ENCODE assay signal across 8 mouse cellular contexts in the genomic region with DNA sequence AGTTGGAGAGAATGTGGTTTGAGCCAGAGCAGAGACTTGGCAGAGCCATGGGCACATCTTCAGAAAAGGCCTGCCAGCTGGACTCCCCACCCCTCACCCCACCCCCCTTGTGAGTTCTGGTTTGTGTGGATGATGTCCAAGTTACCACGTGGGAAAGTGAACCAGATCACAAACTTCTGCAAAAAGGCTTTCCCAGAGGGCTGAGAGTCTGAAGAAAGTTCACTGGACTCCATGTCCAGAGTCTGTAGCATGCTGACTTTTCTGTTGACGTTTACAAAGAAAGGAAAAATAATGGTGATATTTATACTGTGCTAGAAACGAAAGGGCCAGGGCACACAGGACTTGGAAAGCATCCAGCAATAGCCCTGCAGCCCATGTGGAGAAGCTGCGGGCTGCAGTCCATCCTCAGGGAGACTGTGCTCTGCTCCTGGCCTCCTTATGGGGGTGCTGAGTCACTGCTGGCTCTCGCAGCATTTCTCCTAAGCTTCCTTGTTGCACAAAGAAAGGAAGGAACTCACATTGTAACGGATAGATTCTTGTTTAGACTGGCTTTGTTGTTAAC. TPM values are rescaled to one million over a fixed set of nuclear protein-coding genes. Genes with fewer than 3 reads are reported as not detected.
DNase-seq lines count a peak whose midpoint lies in the region; ATAC-seq and TF ChIP-seq lines count a peak whose summit lies in the region.

No protein-coding gene starts in this region.

- TF ChIP-seq CTCF in stomach, postnatal 0 days (IDR thresholded peaks at IDR 0.05; ENCODE audit: low read depth), result peak; percentile 47

- no peak overlapping the region for H3K9ac ChIP-seq in midbrain, embryonic 13.5 days (replicated peaks)
- H3K9ac ChIP-seq in lung, embryonic 16.5 days (ENCODE audit: low read length), result no peak overlapping the region
- no peak overlapping the region for H3K9ac ChIP-seq in stomach, postnatal 0 days (ENCODE audit: low read length)

- H3K4me3 ChIP-seq in midbrain, embryonic 13.5 days (replicated peaks), result no peak overlapping the region
- H3K4me3 ChIP-seq in midbrain, embryonic 10.5 days, result no peak overlapping the region
- no peak overlapping the region for H3K4me3 ChIP-seq in brown adipose tissue, adult 24 weeks (ENCODE audit: insufficient read depth, low read depth, low read length)
- H3K4me3 ChIP-seq in lung, embryonic 16.5 days (ENCODE audit: low read length), result no peak overlapping the region
- no peak overlapping the region for H3K4me3 ChIP-seq in stomach, postnatal 0 days (ENCODE audit: low read depth, low read length)

- 71% methylated on average over 6 of the region's 6 CpGs for WGBS in midbrain, embryonic 13.5 days
- WGBS in midbrain, embryonic 10.5 days, result 72% methylated on average over 6 of the region's 6 CpGs
- WGBS in lung, embryonic 16.5 days, result 31% methylated on average over 6 of the region's 6 CpGs
- 19% methylated on average over 6 of the region's 6 CpGs for WGBS in stomach, postnatal 0 days

- no peaks in the 10 kb centered on the region for H3K27me3 ChIP-seq in midbrain, embryonic 13.5 days
- H3K27me3 ChIP-seq in midbrain, embryonic 10.5 days (ENCODE audit: low read depth, poor library complexity, severe bottlenecking), result no peaks in the 10 kb centered on the region
- H3K27me3 ChIP-seq in lung, embryonic 16.5 days (ENCODE audit: control insufficient read depth, insufficient read depth, low read depth, low read length), result no peaks in the 10 kb centered on the region
- no peaks in the 10 kb centered on the region for H3K27me3 ChIP-seq in stomach, postnatal 0 days (ENCODE audit: control insufficient read depth, insufficient read depth, low read length)

- no peak for DNase-seq in midbrain, embryonic 10.5 days (ENCODE audit: low spot score)
- DNase-seq in heart, adult 18-20 months, result peak; percentile 62 to 72
- peak; percentile 30 to 47 for DNase-seq in kidney, adult 8-10 months
- peak; percentile 39 for DNase-seq in stomach, postnatal 0 days (ENCODE audit: low spot score)
- DNase-seq in thymus, postnatal 4 days, result no peak

- H3K27ac ChIP-seq in midbrain, embryonic 13.5 days, result 0 out of 2 replicates have a peak overlapping the region, but pooled peaks have one; percentile 14
- H3K27ac ChIP-seq in midbrain, embryonic 10.5 days (replicated peaks), result no peak overlapping the region
- 0 out of 2 replicates have a peak overlapping the region, but pooled peaks have one; percentile 31 for H3K27ac ChIP-seq in brown adipose tissue, adult 24 weeks (replicated peaks; ENCODE audit: low read depth, low read length)
- peak overlapping the region; percentile 45; the same call in 1 of the 2 replicates for H3K27ac ChIP-seq in lung, embryonic 16.5 days (ENCODE audit: low read length)
- 0 out of 2 replicates have a peak overlapping the region, but pooled peaks have one; percentile 26 for H3K27ac ChIP-seq in stomach, postnatal 0 days (replicated peaks)

- H3K9me3 ChIP-seq in midbrain, embryonic 13.5 days, result no peaks in the 10 kb centered on the region
- no peaks in the 10 kb centered on the region for H3K9me3 ChIP-seq in midbrain, embryonic 10.5 days (replicated peaks)
- no peaks in the 10 kb centered on the region for H3K9me3 ChIP-seq in lung, embryonic 16.5 days (ENCODE audit: control insufficient read depth, low read length)
- H3K9me3 ChIP-seq in stomach, postnatal 0 days (ENCODE audit: control insufficient read depth, low read length), result no peaks in the 10 kb centered on the region

- no peak for TF ChIP-seq EP300 in stomach, postnatal 0 days (optimal IDR thresholded peaks at IDR 0.05)

- H3K36me3 ChIP-seq in midbrain, embryonic 13.5 days, result peaks cover 60% of the 10 kb centered on the region
- H3K36me3 ChIP-seq in midbrain, embryonic 10.5 days, result peaks cover 82% of the 10 kb centered on the region
- peaks cover 17% of the 10 kb centered on the region for H3K36me3 ChIP-seq in lung, embryonic 16.5 days (ENCODE audit: control insufficient read depth, insufficient read depth, low read length)
- H3K36me3 ChIP-seq in stomach, postnatal 0 days (ENCODE audit: control insufficient read depth, insufficient read depth, low read length), result peaks cover 15% of the 10 kb centered on the region

- ATAC-seq in midbrain, embryonic 13.5 days, result peak; percentile 73; the same call in 1 of the 2 replicates
- ATAC-seq in lung, embryonic 16.5 days (ENCODE audit: low read depth), result peak; percentile 94
- ATAC-seq in stomach, postnatal 0 days (ENCODE audit: low FRiP score, low TSS enrichment), result peak; percentile 83

- no peak overlapping the region for H3K4me2 ChIP-seq in midbrain, embryonic 13.5 days (replicated peaks)
- H3K4me2 ChIP-seq in lung, embryonic 16.5 days (ENCODE audit: low read depth, low read length), result 0 out of 2 replicates have a peak overlapping the region, but pooled peaks have one; percentile 3
- no peak overlapping the region for H3K4me2 ChIP-seq in stomach, postnatal 0 days (replicated peaks; ENCODE audit: low read depth)

- no peaks in the 10 kb centered on the region for H3K4me1 ChIP-seq in midbrain, embryonic 13.5 days (replicated peaks)
- H3K4me1 ChIP-seq in midbrain, embryonic 10.5 days, result no peaks in the 10 kb centered on the region
- H3K4me1 ChIP-seq in brown adipose tissue, adult 24 weeks (ENCODE audit: control insufficient read depth, insufficient read depth, insufficient read length, low read length), result peaks cover 5% of the 10 kb centered on the region
- peaks cover 5% of the 10 kb centered on the region; the same call in 1 of the 2 replicates for H3K4me1 ChIP-seq in lung, embryonic 16.5 days (replicated peaks; ENCODE audit: control insufficient read depth, insufficient read depth, low read length)
- H3K4me1 ChIP-seq in stomach, postnatal 0 days (replicated peaks; ENCODE audit: control insufficient read depth, insufficient read depth), result no peaks in the 10 kb centered on the region

RNA-seq across cellular contexts. Expression of a gene that starts 22.0 kb away (rescaled TPM):
- 204 and 216 TPM in 2 replicates for polyA plus RNA-seq in midbrain, embryonic 13.5 days (2015; fragmentation: Nextera tagmentation; extraction: Ambion mirVana)
- 130 and 141 TPM in 2 replicates for polyA plus RNA-seq in midbrain, embryonic 10.5 days (2016; fragmentation: Nextera tagmentation; extraction: Ambion mirVana)
- polyA plus RNA-seq in brown adipose tissue, adult 24 weeks (2012; ENCODE audit: insufficient read depth, insufficient read length, missing spikeins), result 21.4 and 24.5 TPM in 2 replicates
- 1 to 10 TPM; 2.0 to 2.8 TPM for total RNA-seq in heart, adult 18-20 months (2021)
- 85.0 and 89.8 TPM in 2 replicates for polyA plus RNA-seq in lung, embryonic 16.5 days (2015; fragmentation: Nextera tagmentation; extraction: Ambion mirVana)
- 24.0 and 25.0 TPM in 2 replicates for polyA plus RNA-seq in stomach, postnatal 0 days (2015; fragmentation: Nextera tagmentation; extraction: Ambion mirVana)

RNA-seq across cellular contexts. Expression of a gene that starts 22.1 kb away (rescaled TPM):
- 9.2 and 9.3 TPM in 2 replicates for polyA plus RNA-seq in midbrain, embryonic 13.5 days (2015; fragmentation: Nextera tagmentation; extraction: Ambion mirVana)
- 8.9 and 9.4 TPM in 2 replicates for polyA plus RNA-seq in midbrain, embryonic 10.5 days (2016; fragmentation: Nextera tagmentation; extraction: Ambion mirVana)
- polyA plus RNA-seq in brown adipose tissue, adult 24 weeks (2012; ENCODE audit: insufficient read depth, insufficient read length, missing spikeins), result 4.8 and 6.5 TPM in 2 replicates
- 1 to 10 TPM; 2.1 to 2.6 TPM for total RNA-seq in heart, adult 18-20 months (2021)
- 13.2 and 15.2 TPM in 2 replicates for polyA plus RNA-seq in lung, embryonic 16.5 days (2015; fragmentation: Nextera tagmentation; extraction: Ambion mirVana)
- polyA plus RNA-seq in stomach, postnatal 0 days (2015; fragmentation: Nextera tagmentation; extraction: Ambion mirVana), result 4.0 and 6.1 TPM in 2 replicates

Comparison
In these comparisons a context has a peak if more than half of its experiments do, and no peak if none do; other contexts are left out.
1. DNase-seq: peak in heart, adult 18-20 months (2 of 2), kidney, adult 8-10 months (2 of 2) and stomach, postnatal 0 days (single experiment); none in midbrain, embryonic 10.5 days (single experiment) and thymus, postnatal 4 days (single experiment).
2. Peak in every context shown above with its lines, with median percentiles within 50 percentile points of each other: ATAC-seq.